Mouse (Mus musculus): ENCODE measurements around the gene Shld1. TPM values are rescaled to one million over a fixed set of nuclear protein-coding genes. Genes with fewer than 3 reads are reported as not detected.
A peak's percentile ranks its signal among the peaks of the same experiment; 100 is the strongest.

Gene Shld1
- 14.0 and 16.9 TPM in 2 replicates for polyA plus RNA-seq (2015; fragmentation: Nextera tagmentation; extraction: Ambion mirVana)

DNA sequence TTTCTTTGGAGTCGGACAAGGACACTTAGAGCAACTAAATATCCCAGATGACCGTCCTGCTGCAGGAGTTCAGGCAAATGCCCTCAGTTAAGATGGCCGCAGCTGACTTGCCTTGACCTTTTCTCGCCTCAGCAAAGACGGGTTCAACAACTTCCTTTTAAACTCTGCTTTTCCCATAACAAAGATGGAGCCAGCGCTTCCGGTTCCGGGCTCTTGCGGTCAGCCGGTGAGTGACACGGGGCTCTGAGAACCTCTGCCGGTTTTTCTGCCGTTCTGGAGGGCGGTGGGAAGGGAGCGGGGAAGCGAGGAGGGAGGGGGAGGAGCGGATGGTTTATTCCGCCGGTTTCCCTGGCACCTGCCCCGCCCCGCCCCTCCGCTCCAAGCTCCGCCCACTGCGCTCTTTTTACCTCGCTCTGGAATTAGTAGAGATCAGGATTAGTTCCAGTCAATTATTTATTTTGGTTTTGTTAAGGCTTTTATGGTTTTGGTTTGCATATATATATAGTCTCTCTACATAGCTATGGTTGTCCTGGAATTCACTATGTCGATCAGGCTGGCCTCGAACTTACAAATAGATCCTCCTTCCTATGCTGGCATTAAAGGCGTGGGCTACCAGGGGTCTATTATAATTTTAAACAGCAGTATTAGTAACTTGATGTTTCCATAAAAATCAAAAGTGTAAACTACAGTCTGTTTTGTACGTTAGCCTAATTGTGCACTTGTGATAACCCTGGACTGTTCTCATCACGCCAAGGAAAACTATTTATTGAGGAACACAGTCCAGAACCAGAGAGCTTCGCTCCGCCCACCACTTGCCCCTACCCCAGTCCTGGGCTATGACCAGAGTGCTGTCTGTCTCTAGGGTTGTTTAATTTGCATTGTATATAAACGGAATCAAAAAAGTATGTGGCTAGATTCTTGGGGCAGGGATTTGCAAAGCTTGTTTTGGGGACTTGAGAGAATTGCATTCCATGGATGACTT lies at the start of gene Shld1:
Gene Shld1, plus strand, starts transcription at position 176 of the 982 bp plus-strand sequence.
- H3K9me3 ChIP-seq, result no peaks in the 10 kb centered on the region
- H3K4me3 ChIP-seq, result peak within 1 kb of the TSS; percentile 66
- 8% methylated on average over 33 of the region's 33 CpGs for WGBS
- ATAC-seq (ENCODE audit: insufficient number of reproducible peaks, low FRiP score, low TSS enrichment, low read depth), result peak; percentile 70
- H3K4me1 ChIP-seq, result peaks cover 17% of the 10 kb centered on the region
- H3K36me3 ChIP-seq, result no peaks in the 10 kb centered on the region
- H3K9ac ChIP-seq, result 0 out of 2 replicates have a peak within 1 kb of the TSS, but pooled peaks have one; percentile 44
- H3K4me2 ChIP-seq, result peak within 1 kb of the TSS; percentile 44
- H3K27ac ChIP-seq, result peak within 1 kb of the TSS; percentile 75
- H3K27me3 ChIP-seq, result no peaks in the 10 kb centered on the region

DNA sequence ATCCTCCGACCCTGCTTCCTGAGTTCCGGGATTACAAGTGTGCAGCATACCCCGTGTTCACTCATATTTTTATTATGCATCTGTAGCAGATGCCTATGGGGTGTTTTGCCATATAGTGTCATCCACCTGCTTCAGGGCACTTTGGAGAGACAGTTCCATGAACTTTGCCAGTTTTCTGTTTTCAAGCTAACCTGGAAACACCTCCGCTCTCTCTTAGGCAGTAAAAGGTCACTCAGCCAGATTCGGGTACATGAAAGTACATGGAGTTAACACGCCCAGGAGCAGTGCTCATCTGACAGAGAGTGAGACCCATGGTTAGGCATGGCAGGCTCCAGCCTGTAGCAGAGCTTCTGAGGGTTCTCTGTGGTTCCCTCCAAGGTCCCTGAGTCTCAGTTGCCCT lies 48.4 kb upstream of the Shld1 start:
- WGBS, result 83% methylated on average over 6 of the region's 6 CpGs
- no peaks in the 10 kb centered on the region for H3K36me3 ChIP-seq
- no peak overlapping the region for H3K4me2 ChIP-seq
- H3K27me3 ChIP-seq, result no peaks in the 10 kb centered on the region
- H3K4me1 ChIP-seq, result no peaks in the 10 kb centered on the region
- no peak for ATAC-seq (ENCODE audit: insufficient number of reproducible peaks, low FRiP score, low TSS enrichment, low read depth)
- H3K27ac ChIP-seq, result no peak overlapping the region
- no peaks in the 10 kb centered on the region for H3K9me3 ChIP-seq
- H3K4me3 ChIP-seq, result no peak overlapping the region
- no peak overlapping the region for H3K9ac ChIP-seq

DNA sequence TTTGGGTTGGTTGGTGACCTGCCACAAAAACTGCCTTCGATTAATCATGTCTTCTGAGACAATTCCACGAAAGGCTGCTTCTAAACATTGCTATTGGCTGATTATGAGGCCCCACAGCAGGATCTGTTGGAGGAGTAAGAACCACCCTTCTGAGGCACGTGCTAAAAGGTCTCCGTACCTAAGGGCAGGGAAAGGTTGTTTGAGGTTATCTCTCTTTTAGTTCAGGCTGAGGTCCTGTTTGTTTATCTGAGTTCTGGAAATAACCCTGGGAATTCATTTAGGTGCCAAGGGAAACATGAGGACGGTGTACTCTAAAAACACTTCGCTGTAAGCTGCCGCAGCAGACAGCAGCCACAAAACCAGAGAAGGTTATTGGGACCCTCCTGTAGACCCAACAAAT lies 47.4 kb upstream of the Shld1 start:
- Histone ChIP-seq H3K27ac (no peak overlapping the region), H3K9me3 (no peaks in the 10 kb centered on the region), H3K36me3 (no peaks in the 10 kb centered on the region), H3K4me1 (no peaks in the 10 kb centered on the region), H3K4me3 (no peak overlapping the region), H3K4me2 (no peak overlapping the region), H3K9ac (no peak overlapping the region), H3K27me3 (no peaks in the 10 kb centered on the region)
- ATAC-seq (ENCODE audit: insufficient number of reproducible peaks, low FRiP score, low TSS enrichment, low read depth), result no peak
- 69% methylated on average over 7 of the region's 7 CpGs for WGBS

DNA sequence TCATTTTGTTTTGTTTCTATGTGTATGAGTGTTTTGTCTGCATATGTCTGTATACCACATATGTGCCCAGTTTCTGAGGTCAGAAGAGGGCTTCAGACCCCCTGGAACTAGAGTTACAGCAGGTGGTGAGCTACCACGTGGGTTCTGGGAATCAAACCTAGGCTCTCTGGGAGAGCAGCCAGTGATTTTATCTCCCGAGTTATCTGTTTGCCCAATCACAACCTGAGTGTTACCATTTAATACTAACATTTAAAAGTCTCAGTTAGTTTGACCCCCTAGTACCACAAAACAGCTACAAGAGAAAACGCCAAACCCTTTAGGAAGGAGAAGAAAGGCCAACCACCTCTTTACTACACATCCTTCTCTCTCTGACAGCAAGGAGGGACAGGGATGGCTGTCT lies 45.5 kb upstream of the Shld1 start:
- no peak overlapping the region for H3K4me2 ChIP-seq
- 50% methylated on average over 3 of the region's 3 CpGs for WGBS
- no peak overlapping the region for H3K9ac ChIP-seq
- H3K27me3 ChIP-seq, result no peaks in the 10 kb centered on the region
- no peaks in the 10 kb centered on the region for H3K9me3 ChIP-seq
- no peak overlapping the region for H3K4me3 ChIP-seq
- H3K36me3 ChIP-seq, result no peaks in the 10 kb centered on the region
- H3K4me1 ChIP-seq, result no peaks in the 10 kb centered on the region
- ATAC-seq (ENCODE audit: insufficient number of reproducible peaks, low FRiP score, low TSS enrichment, low read depth), result no peak
- H3K27ac ChIP-seq, result no peak overlapping the region

DNA sequence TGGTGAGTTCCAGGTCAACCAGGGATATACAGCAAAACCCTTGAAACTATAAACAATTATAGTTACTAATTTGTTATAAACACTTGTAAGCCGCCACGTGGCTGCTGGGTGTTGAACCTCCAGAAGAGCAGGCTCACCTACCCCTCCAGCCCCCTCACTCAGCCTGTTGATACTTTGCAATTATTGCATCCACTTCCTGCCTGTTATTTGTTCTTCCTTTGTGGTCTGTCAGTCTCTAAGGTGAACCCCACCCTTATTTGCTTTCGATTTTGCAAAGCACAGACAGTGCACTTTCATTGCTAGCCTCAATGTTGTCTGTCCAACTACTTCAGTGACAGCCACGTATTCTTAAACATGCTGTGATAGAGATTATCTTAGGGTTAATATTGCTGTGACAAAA lies 43.6 kb upstream of the Shld1 start:
- WGBS, result 73% methylated on average over 4 of the region's 4 CpGs
- no peaks in the 10 kb centered on the region for H3K36me3 ChIP-seq

DNA sequence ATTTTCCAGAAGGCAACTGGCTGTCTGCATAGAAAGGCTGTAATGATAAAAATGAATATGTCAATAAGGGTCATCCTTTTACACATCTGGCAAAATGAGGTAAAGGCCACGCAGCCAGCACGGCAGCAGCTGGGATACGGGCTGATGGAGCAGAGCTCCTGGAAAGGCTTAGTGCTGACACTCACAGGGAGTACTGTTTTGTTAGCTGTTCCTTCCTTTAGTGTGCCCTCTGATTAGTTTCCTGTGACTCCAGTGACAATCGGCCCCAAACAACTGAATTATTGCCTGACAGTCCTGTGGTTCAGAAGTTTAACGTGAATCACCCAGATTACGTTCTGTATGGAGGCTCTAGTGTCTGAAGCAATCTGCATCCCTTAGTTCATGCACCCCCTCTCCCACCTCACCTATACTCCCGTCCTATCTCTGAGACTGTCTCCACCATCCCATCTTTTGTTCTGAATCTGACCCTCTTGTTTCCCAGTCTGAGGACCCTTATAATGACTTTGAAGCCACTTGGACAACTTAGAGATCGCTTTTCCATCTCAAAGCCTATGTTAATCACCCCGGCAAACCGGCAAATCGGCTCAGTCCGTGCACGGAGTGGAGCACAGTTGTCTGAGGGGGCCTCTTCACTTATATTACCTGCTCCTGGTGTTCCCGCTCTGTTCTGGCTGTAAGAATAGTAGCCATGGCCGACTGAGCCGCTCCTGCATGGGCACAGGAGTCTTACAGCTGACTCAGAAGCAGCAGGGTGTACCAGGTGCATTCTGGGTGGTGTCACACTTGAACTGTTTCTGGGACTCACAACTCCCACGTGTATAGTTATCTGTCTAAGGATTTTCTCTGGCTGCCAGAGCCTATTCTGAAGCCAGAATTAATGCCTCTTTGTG lies 39.6 kb upstream of the Shld1 start:
- Histone ChIP-seq H3K36me3 (no peaks in the 10 kb centered on the region), H3K9me3 (no peaks in the 10 kb centered on the region), H3K4me1 (no peaks in the 10 kb centered on the region), H3K4me2 (no peak overlapping the region), H3K4me3 (no peak overlapping the region), H3K27me3 (no peaks in the 10 kb centered on the region), H3K27ac (no peak overlapping the region), H3K9ac (no peak overlapping the region)
- no peak for ATAC-seq (ENCODE audit: insufficient number of reproducible peaks, low FRiP score, low TSS enrichment, low read depth)
- WGBS, result 64% methylated on average over 17 of the region's 17 CpGs

More for the DNA sequence above, 43.6 kb upstream of the Shld1 start:
- Histone ChIP-seq H3K27ac (no peak overlapping the region), H3K9ac (no peak overlapping the region), H3K9me3 (no peaks in the 10 kb centered on the region), H3K4me2 (no peak overlapping the region), H3K27me3 (no peaks in the 10 kb centered on the region), H3K4me3 (no peak overlapping the region), H3K4me1 (no peaks in the 10 kb centered on the region)
- no peak for ATAC-seq (ENCODE audit: insufficient number of reproducible peaks, low FRiP score, low TSS enrichment, low read depth)

DNA sequence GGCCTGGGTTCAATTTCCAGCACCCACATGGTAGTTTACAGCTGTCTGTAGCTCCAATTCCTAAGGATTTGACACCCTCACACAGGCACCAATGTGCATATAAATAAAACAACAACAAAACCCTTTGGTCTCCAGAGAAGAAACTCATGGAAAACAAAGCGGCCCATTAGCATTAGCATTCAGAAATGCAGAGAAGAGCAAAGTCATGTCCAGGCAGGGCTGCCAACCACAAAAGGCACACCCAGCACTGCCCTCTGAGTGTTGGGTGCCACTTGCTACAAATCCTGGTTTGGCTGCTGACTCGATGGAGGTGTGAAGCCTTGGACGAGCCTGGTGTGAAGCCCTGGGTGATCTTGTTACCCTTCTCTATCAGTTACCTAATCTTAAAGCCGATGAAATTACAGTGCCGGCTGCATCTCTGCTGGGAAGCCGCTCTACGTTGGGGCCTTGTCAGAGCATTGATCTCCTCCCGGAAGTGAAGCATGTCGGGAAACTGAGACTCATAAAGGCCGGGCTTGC lies 37.3 kb upstream of the Shld1 start:
- no peaks in the 10 kb centered on the region for H3K9me3 ChIP-seq
- 81% methylated on average over 10 of the region's 10 CpGs for WGBS
- no peak overlapping the region for H3K4me2 ChIP-seq
- H3K36me3 ChIP-seq, result no peaks in the 10 kb centered on the region
- H3K9ac ChIP-seq, result no peak overlapping the region
- H3K4me3 ChIP-seq, result no peak overlapping the region
- H3K4me1 ChIP-seq, result no peaks in the 10 kb centered on the region
- ATAC-seq (ENCODE audit: insufficient number of reproducible peaks, low FRiP score, low TSS enrichment, low read depth), result no peak
- no peaks in the 10 kb centered on the region for H3K27me3 ChIP-seq
- no peak overlapping the region for H3K27ac ChIP-seq

DNA sequence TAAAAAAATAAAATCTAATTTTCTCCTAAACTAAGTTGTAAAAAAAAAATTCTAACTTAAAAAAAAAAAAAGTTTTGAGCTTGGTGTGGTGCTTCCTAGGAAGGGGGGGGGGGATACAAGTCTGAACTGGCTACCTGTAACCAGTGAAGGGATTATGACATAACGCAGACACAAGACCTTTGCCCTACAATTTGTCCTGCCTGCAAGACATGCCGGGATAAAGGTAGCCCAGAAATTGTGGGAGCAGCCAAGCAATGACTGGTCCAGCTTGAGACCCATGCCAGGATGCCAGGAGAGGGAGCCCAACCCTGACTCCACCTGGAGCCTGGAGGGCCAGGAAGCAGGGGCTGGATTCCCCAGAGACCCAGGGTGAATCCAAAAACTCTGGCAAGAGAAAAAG lies 36.2 kb upstream of the Shld1 start:
- Histone ChIP-seq H3K9ac (no peak overlapping the region), H3K36me3 (no peaks in the 10 kb centered on the region), H3K4me1 (no peaks in the 10 kb centered on the region), H3K4me3 (no peak overlapping the region), H3K4me2 (no peak overlapping the region), H3K27ac (no peak overlapping the region), H3K9me3 (no peaks in the 10 kb centered on the region), H3K27me3 (no peaks in the 10 kb centered on the region)
- 55% methylated on average over 2 of the region's 2 CpGs for WGBS
- no peak for ATAC-seq (ENCODE audit: insufficient number of reproducible peaks, low FRiP score, low TSS enrichment, low read depth)

DNA sequence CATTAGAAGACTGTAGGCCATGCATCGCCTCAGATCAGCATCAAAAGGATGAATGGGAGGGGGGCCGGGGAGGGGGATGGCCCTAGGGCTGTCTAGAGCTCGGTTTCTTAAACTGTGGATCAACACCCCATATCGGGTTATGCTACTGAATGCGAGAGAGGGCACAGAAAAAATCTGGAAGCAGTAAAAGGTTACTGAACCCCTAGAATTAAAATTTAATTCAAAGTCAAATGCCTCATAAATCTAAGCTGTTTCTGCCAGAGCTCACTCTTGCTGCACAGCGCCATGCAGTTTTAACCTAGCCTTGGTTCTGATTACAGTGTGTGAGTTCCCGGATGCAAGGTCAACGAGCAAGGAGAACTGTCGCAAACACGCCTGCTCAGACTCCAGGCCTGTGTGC lies 34.3 kb upstream of the Shld1 start:
- Histone ChIP-seq H3K36me3 (no peaks in the 10 kb centered on the region), H3K27ac (no peak overlapping the region), H3K4me3 (no peak overlapping the region), H3K27me3 (no peaks in the 10 kb centered on the region), H3K9me3 (no peaks in the 10 kb centered on the region), H3K9ac (no peak overlapping the region), H3K4me1 (no peaks in the 10 kb centered on the region), H3K4me2 (no peak overlapping the region)
- ATAC-seq (ENCODE audit: insufficient number of reproducible peaks, low FRiP score, low TSS enrichment, low read depth), result no peak
- WGBS, result 11% methylated on average over 10 of the region's 10 CpGs

DNA sequence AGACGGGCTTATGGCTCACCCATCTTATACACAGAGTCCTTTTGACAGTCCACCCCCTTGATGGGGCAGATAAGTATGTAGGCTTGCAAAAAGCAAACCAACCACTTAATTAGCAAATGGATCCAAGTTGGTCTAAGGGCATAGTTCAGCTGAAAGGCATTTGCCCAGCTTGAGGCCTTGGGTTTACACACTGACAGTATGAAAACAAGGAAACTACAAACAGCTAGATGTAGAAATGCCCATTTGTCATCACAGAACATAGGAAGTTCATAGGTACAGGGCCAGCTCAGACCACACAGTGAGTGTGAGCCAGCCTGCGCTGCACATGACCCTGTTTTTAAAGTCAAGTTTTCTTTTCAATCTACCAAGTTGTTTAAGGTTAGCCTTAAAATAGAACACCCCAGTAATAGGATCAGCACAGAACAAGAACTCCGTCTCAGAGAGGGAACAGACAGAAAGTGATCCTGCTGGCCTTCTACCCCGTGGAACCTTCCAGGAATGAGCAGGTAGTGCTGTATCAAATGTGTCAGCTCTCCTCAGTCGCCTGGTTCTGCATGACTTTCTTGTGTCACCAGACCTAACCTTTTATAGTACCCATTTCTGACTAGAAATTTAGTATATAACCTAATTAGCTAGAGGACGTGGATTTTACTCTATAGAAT lies 31.8 kb upstream of the Shld1 start:
- no peak overlapping the region for H3K4me3 ChIP-seq
- no peak for ATAC-seq (ENCODE audit: insufficient number of reproducible peaks, low FRiP score, low TSS enrichment, low read depth)
- no peaks in the 10 kb centered on the region for H3K27me3 ChIP-seq
- H3K36me3 ChIP-seq, result no peaks in the 10 kb centered on the region
- no peaks in the 10 kb centered on the region for H3K9me3 ChIP-seq
- H3K4me1 ChIP-seq, result no peaks in the 10 kb centered on the region
- no peak overlapping the region for H3K4me2 ChIP-seq
- no peak overlapping the region for H3K9ac ChIP-seq
- no peak overlapping the region for H3K27ac ChIP-seq
- whole genome bisulfite sequencing, result 80% methylated on average over 6 of the region's 6 CpGs

DNA sequence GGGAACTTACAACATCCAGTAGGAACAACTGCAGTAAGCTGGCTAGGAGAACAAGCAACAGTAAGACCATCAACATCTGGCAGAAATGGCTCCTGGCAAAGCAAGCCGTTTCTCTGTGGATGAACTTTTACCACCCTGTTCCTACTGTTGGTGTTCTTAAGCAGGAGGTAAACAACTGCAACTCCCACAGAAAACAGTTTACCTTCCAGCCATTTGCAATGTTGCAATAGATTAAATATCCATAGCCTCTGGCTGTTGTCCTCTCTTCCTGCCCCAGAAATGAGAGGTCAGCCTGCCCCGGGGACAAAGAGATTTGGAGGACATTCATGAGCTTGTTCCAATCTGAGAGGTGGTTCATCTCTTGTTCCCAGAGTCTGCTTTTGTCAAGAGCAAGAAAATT lies 29.5 kb upstream of the Shld1 start:
- ATAC-seq (ENCODE audit: insufficient number of reproducible peaks, low FRiP score, low TSS enrichment, low read depth), result no peak
- Histone ChIP-seq H3K4me1 (no peaks in the 10 kb centered on the region), H3K27ac (no peak overlapping the region), H3K36me3 (no peaks in the 10 kb centered on the region), H3K4me2 (no peak overlapping the region), H3K9me3 (no peaks in the 10 kb centered on the region), H3K4me3 (no peak overlapping the region), H3K9ac (no peak overlapping the region), H3K27me3 (no peaks in the 10 kb centered on the region)
- WGBS, result 56% methylated on average over 2 of the region's 2 CpGs

Measured in limb, embryonic 15.5 days (tissue).